Mouse (Mus musculus) lung, postnatal 36 days (tissue): Measurements from ENCODE around the gene Cs.
A peak's percentile ranks its signal among the peaks of the same experiment; 100 is the strongest.

Experiments
- DNase-seq: peaks from one replicate; pipeline ENCODE4 v3.0.0; 2022; ENCODE audit warnings: mixed read lengths

Gene Cs

DNA sequence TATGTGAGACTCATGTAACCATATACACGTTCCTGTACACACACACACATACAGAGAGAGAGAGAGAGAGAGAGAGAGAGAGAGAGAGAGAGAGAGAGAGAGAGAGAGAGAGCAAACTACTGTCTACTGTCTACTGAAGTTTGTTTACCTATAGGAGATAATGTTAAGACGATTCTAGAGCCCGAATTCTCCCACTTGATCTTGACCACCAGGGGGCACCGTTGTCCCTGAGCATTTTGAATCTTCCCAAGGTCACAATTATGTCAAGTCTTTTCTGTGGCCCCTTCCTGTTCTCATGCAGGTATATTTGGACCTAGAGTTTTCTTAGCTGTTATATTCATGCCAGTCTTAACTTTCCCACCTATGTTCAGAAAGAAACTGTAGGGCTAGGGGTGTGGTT is 2.0 kb upstream of the Cs start:
- peak; percentile 93 for DNase-seq

DNA sequence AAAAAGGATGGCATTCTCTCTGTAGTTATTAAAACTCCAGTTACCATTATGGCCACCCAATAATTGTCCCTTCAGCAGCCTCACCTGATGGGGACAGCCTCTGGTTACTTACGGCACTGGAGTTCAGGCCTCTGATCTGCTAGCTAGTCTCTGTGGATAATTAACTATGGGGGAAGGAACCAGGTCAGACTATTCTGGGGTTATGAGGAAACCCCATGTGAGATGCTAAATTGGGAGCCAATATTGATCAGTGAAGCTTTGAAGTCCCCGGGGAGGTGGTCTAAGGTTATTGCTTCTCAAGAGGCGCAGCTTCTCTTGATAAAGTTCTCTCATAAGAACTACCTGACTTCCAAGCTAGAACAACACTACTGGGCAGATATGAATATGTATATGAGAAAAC is 1.3 kb upstream of the Cs start:
- no peak for DNase-seq

DNA sequence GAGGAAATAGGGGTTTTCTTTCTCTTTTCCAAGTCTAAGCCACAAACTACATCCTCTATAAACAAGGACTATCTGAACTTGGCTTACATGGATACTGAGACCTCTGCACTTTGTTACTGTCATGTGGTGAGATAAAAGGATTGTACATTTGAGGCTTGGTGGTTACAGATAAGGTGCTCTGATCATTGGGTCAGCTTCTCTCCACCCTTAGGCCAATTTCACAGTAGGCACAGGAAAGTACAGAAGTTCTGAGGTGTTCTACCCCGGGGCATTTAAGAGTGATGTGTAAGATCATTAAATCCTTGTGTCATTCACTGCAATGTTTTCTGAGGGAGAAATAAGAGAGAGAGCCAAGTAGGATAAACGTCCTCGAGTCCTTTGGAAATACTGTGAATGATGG is 937 bp upstream of the Cs start:
- no peak for DNase-seq

DNA sequence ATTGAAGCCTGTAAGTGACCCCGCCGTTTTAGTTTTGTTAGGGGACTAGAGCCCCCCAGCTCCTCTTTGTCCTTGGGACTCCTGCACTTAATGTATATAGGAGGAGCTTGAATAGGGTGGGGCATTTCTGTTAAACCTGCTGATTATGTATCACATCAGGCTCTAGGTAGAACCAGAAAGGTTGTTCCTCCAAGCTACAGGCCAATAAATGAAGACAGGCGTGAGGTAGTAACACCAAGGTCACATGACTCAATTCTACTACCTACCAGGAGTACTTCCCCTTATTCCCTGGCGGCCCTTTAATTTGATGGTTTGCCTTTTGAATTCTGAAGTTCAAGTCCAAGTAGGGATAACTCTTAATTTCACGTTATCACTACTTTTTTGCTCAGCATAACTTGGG is 881 bp downstream of the Cs start:
- no peak for DNase-seq

DNA sequence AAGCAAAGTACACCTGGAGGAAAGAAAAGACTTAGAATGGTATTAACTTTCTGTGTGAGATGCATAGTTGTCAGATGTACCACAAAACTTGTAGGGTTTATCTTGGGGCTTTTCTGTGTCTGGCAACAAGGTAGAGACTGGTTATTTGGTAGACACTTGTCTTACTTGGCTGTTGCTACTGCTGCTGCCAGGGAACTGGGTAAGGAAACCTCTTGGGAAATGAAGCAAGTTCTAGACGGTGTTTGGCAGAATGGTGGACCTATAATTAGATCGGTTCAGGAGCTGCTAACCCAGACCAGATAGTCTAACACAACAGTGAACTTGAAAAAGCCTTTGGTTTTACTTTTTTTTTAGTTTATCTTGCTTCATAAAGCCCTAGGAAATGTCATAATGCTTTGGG is 1.4 kb downstream of the Cs start:
- no peak for DNase-seq

DNA sequence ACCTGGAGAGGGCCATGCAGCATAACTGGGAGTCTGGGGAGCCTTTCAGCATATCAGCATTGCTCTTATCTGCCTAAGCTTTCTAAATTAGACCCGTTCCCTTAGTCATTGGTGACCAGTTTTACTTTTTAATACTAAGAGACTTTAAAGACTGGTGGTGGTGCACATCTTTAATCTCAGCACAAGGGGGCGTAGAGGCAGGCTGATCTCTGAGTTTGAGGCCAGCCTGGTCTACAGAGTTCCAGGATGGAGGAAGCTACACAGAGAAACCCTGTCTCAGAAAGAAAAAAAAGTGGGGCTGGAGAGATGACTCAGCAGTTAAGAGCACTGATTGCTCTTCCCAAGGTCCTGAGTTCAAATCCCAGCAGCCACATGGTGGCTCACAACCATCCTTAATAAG is 2.7 kb downstream of the Cs start:
- DNase-seq, result no peak

DNA sequence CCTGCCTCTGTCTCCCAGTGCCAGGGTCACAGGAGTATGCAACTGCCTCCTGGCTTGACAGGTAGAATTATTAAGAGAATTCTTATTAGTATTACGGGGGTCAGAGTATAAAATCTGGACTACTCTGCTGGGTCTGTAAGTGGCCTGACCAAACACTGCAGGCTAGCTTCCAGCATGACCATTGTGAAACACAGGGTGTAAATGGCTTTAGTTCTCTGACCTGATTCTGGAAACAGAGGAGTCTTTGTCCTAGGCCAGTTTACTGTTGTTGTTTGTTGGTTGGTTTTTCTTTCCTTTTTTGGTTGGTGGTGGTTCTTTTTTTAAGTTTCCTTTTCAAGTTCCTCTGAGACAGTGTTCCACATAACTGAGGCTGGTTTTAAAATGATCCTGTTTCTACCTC is 5.9 kb downstream of the Cs start:
- no peak for DNase-seq

DNA sequence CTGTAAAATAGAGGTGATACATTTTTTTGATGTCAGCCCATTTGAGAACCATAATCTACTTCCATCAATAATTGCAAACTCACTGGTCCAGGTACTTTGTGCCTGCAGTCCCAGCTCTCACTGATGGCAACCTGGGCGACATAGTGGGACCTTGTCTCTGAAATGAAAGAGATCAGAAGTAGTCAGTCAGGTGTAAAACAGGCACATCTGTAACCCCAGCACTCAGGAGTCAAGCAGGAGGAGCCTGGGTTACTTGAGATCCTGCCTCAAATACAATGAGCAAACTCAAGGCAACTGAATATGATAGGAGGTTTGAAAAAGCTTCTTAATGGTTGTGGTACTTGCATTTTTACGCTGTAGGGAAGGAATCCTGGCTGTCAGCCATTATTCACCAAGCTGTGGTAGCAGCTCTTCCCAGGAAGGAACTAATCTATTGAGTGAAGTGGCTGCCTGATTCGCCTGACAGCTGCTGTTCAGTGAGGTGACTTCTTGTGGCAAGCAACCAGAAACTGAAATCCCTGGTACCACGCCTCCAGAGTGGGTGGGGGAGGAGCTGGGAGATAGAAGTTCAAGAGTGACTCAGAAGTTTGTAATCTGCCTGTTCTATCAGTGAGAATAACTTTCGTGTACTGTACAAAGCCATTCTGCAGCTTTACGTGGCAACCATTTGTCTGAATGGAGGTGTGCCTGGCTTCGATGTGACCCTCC is 7.2 kb downstream of the Cs start:
- peak; percentile 93 for DNase-seq

DNA sequence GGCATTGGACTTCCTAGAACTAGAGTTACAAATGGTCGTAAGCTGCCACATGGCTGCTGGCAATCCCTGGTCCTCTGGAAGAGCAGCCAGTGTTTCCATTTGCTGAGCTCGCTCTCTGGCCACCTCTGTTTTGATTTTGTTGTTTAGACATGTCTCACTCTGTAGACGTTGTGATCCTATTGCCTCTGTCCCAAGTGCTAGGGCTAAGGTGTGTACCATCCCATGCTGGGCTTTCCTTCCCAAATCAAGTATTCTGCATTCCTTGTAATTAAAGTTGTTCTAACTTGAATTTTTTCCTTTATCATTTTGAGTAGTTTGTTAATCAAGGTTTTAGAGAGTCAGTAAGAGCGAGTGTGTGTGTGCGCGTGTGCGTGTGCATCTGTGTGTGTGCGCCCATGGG is 10.0 kb downstream of the Cs start:
- DNase-seq, result no peak

DNA sequence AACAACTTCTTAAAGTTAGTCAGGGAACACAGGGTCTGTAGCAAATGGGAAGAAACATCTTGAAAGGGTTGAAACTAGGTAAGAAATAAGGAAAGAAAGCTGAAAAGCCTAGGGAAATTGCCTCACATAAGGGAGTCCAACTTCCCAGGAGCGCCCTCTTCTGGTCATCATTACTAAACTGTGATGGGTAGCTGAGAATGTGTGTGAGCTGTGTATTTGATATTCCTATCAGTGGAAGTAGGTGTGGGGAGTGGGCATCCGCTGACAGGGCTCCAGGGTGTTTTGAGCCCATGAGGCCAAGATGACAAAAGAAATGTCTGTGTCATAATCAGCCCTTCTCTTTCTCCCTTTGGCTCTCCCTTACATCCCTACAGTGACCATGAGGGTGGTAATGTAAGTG is 21.3 kb downstream of the Cs start:
- DNase-seq, result peak; percentile 87

DNA sequence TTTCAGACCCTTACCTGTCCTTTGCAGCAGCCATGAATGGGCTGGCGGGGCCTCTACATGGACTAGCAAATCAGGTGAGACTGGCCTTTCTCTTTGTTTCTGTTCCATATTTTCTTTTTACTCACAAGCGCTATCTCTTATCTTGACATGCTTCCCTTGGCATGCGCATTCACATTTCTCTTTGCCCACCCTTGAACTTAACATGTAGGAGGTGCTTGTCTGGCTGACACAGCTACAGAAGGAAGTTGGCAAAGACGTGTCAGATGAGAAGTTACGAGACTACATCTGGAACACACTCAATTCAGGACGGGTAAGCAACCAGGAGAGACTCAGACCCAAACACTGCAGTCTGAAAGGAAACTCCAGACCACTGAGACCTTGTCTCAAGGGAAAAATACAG is 21.7 kb downstream of the Cs start:
- DNase-seq, result no peak

DNA sequence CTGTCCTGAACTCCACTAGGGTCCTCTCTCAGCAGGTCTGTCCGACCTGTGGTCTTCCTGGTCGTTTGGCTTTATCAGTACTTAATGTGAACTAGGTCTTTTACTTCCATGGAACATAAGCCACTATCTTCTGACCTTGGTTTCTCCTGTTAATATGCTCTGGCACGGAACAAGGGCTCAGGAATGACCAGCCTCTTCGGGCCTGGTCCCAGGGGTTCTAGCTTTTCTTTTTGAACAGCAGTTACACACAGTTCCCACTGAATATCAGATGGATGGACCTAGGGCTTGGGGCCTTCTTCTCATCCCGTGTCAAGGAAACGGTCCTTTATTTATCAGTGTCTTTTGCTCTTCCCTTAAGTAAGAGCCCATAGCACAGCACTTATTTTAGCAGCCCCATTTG is 24.3 kb downstream of the Cs start:
- DNase-seq, result no peak

DNA sequence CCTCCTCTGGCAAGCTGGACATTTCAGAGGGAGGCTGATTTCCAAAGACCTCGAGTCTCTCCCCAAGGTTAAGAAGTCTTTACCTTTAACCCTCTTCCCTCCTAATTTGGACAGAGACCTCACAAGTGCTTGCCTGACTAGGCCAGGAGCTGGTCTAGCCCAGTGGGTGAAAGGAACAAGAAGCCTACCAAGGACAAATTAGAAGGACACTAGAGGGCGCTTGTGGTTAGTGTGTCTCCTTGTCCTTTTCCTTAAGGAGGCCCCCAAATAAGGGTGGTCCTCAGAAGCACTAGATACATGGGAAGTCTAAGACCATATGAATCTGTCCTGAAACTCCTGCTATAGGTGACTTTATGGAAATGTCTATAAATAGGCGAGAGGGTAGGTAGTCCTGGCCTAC is 25.0 kb downstream of the Cs start:
- DNase-seq, result peak; percentile 73

DNA sequence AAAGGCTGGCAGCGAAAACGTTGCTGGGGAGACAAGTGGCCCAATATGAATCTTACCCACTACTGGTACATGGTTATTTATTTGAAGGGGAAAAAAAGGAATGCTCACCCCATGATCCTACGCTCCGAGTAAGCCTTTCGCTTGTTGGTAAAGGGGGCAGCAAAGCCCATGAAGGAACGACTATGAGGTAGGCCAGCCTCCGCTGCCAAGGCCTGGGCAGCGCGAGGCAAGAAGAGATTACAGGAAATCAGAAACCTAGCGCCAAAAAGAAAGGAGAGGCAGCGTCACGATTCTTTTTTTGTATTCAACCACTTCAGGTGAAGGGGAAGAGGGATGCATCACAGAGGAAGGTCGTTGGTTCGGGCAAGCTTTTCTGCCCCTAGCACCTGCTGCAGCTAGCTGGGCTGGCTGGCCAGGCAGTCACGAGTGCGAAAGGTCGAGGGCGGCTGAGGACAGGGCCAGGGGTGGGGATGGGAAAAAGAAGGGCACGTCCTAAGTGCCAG is 30.4 kb downstream of the Cs start:
- no peak for DNase-seq

DNA sequence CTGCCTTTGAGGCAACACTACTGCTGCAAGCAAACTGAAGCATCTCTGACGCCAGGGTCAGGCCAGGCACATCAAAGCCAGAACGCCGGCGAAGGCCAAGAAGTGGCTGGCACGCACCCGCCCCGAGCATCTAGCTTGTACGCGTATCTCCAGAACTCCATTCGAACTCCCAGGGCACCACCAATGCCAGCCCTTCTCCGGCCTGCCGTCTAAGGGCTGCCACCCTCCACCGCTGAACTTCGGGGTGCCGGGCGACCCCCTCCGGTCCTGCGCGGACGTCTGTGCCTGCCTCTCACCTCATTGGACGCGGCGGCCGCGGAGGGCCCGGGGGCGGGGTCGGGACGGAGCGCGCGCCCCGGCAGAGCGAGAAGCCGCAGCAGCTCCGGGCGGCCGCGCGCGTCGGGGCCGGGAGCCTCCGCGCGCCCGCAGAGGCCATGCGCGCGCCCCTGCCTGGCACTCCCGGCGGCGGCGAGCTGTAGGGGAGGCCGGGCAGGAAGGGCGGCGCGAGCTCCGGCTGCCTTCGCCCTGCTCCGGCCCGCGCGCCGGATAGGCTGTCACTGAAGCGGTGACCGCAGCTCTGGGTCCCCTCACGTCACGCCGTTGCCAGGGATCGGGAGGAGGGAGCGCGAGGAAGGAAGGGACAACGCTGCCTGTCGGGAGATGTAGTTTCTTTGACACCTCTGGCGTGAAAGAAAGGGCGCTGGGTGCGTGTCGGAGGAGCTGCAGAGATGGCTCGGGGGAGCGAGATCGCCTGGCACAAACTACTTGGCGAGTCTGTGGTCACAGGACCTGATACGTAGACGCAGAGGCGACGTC is 31.1 kb downstream of the Cs start, which contains the start of gene Coq10a:
TSS of gene Coq10a (minus strand) at position 596 of the 816 bp plus-strand sequence.
- peak; percentile 94 for DNase-seq

DNA sequence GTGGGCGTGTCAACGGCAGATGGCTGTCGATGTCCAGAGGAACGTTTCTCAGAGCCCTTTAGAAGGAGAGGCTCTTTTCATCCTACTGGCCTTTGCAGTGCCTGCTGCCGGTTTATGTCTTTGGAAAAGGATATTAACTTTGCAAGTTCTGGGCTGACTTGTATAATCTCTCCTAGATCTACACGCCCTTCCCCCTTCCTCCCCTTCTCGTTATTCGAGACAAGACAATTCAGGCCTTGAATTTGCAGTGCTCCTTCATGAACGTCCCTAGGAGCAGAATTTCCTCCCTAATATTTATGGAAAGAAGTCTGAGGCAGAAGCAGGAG is 31.6 kb downstream of the Cs start:
- DNase-seq, result no peak

DNA sequence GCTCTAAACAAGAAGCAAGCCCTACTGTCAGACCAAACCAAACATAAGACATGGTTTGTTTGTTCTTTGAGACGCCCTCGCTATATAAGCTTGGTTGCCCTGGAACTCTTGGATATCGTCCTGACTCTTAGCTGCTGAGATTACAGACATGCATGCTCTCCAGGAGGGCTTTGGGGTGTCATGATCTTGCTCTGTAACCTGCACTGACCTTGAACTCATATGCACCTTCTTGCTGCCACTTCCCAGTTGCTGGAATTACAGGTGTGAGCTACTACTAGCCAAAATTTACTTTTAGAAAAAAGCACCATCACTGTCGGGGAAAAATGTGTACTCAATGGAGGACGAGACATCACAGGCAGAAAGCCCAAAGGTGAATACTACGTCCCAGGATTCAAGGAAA is 32.1 kb downstream of the Cs start:
- DNase-seq, result no peak

DNA sequence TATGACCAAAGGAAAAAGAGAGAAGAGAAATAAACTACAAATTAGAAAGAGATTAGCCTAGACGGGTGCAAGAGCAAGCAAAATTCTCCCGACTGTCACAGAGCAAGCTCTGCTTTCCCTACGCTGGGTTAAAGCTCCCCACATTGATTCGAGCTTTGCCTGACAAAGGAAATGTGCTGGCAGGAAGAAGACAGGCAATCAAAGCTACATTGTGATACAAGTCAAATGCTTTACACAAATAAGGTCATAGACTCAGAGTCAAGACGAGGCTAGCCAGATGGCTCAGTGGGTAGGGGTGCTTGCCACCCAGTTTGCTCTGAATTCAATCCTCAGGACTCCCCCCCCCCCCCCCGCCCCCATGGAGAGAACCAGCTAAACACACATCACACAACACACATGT is 32.5 kb downstream of the Cs start:
- no peak for DNase-seq

DNA sequence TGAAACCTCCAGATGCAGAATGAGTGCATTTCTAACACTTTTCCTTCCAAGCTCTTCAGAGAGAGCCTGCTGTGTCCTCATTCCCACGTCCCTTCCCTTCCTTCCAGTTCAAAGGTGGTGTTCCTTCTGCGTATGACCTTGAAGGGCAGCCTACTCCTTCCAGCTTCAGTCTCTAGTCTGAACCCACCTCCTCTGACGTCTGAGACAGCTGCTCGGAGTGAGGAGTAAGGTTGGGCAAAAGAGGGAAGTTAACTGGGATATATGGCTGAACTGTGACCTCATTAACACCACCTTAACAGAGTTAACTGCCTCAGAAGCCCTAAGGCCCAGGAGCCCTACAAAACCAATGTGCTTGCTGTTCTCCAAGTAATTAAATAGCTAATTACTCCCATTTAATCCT is 33.1 kb downstream of the Cs start:
- no peak for DNase-seq

DNA sequence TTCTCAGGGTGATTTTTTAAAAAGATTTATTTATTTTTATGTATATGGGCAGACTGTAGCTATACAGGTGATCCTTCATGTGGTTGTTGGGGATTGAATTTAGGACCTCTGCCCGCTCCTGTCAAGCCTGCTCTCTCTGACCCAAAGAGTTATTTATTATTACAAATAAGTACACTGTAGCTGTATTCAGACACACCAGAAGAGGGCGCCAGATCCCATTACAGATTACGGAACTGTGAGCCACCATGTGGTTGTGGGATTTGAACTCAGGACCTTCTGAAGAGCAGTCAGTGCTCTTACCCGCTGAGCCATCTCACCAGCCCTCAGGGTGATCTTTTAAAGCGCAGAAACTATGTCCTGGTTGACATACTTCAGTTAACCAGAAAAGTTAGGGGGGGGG is 34.6 kb downstream of the Cs start:
- DNase-seq, result no peak

DNA sequence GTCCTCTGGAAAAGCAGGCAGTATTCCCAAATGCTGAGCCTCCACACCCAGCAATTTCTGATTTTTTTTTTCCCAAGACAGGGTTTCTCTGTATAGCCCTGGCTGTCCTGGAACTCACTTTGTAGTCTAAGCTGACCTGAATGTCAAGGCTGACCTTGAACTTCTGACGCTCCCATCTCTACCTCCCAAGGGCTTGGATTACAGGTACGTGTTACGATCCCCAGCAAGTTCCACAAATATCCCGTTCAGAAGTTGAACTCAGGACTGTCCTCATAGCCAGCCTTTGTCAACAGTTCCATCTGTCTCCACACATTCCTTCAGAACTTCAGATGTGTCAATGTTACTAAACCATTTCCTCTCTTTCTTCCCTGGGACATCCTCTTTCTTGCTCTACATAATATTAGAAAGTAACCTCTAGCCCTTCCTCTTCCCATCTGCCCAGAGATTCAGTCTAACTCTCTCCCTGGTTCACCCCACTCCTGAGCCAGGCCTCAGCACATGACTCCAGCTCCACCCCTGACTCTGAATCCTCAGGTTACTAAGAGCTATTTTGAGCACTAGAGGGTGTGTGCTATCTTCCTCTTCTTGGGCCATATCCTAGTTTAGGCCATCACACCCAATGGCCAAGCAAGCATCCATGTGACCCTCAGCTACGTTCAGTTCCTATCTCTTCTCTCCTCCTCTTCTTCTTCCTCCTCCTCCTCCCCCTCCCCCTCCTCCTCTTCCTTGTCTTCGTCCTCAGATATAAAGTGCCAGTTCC is 35.6 kb downstream of the Cs start:
- DNase-seq, result peak; percentile 62

DNA sequence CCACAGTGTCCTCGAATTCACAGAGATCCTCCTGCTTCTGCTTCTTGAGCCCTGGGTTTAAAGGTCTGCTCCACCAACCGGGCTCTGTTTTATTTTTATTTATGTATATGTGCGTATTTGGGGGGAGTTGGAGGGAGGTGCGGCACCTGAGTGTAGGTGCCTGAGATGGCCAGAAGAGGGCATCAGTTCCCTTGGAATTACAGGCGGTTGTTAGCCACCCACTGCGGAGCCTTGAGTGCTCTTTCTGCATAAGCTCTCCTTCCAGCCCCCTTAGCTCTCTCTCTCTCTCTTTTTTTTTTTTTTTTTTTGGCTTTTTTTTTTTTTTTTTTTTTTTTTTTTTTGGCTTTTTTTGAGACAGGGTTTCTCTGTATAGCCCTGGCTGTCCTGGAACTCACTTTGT is 36.9 kb downstream of the Cs start:
- DNase-seq, result peak; percentile 25

DNA sequence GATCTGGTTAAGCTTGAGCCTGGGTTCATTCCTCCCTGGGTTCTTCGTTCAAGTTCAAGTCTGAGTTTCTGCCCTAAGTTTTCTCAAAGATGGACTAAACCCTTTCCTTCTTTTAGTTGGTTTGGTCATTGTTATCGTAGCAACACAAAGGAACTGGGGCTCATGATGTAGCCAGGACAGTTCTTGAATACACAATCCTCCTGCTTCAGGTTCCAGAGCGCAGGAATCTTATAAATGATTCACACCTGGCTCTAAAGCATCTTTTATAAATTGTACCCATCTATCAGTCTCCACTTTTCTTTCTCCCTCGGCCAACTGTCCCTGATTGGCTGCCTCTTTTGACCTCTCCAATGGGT is 38.5 kb downstream of the Cs start:
- DNase-seq, result no peak
